Mouse (Mus musculus) CH12.LX (cell line): ENCODE results near the gene Pou2f1. TPM values are rescaled to one million over a fixed set of nuclear protein-coding genes. Genes with fewer than 3 reads are reported as not detected.

ENCODE experiments used
- DNase-seq: peaks from one replicate; pipeline ENCODE4 v3.0.0-alpha.2; 2013; ENCODE audit errors: extremely low read depth
- H3K27ac ChIP-seq: 2 replicates; pipeline ENCODE4 v1.5.1; 2012; ENCODE audit warnings: low read depth, mild to moderate bottlenecking, control low read depth, moderate library complexity; ENCODE audit not compliant: insufficient read depth
- H3K27me3 ChIP-seq: replicated peaks from 2 replicates; pipeline ENCODE3; 2012; ENCODE audit warnings: inconsistent platforms
- H3K36me3 ChIP-seq, 2 experiments: replicated peaks in 1 of 2; 2 replicates each; pipeline versions ENCODE3 to v1.6.1; 2012; ENCODE audit warnings: inconsistent platforms in 1 of 2, low read length in 1 of 2, mild to moderate bottlenecking in 1 of 2, mixed read lengths in 1 of 2, moderate library complexity in 1 of 2; ENCODE audit not compliant: control insufficient read depth in 1 of 2, insufficient read depth in 1 of 2
- H3K4me1 ChIP-seq, 2 experiments: 2 replicates each; pipeline ENCODE4 v1.6.1; 2012; ENCODE audit warnings: inconsistent platforms in 1 of 2, moderate library complexity in 1 of 2; ENCODE audit not compliant: insufficient read depth in 2 of 2, control insufficient read depth in 1 of 2
- H3K4me2 ChIP-seq: 2 replicates; pipeline ENCODE4 v1.6.1; 2012; ENCODE audit warnings: low read depth, mild to moderate bottlenecking, control low read depth; ENCODE audit not compliant: poor library complexity, insufficient read depth, severe bottlenecking
- H3K4me3 ChIP-seq, 3 experiments: fragments of 150-350 bp in 1 of 3; sonication (generic) in 1 of 3; replicated peaks in 1 of 3; 2 replicates each; pipeline versions ENCODE3 to v1.5.1; 2011 to 2012; ENCODE audit warnings: low read depth in 2 of 3, low read length in 2 of 3, mild to moderate bottlenecking in 2 of 3, moderate library complexity in 2 of 3, control low read depth in 1 of 3, improper control_type of control experiment in 1 of 3, inconsistent platforms in 1 of 3, mixed read lengths in 1 of 3; ENCODE audit not compliant: poor library complexity in 1 of 3
- H3K79me2 ChIP-seq: replicated peaks from 2 replicates; pipeline ENCODE4 v1.6.1; 2012; ENCODE audit warnings: mild to moderate bottlenecking, moderate library complexity; ENCODE audit not compliant: control insufficient read depth, poor library complexity, insufficient read depth, severe bottlenecking; ENCODE audit errors: extremely low read depth
- H3K9ac ChIP-seq: 2 replicates; pipeline ENCODE4 v1.6.1; 2012; ENCODE audit warnings: low read depth, mild to moderate bottlenecking, control low read depth, moderate library complexity; ENCODE audit not compliant: insufficient read depth
- H3K9me3 ChIP-seq: replicated peaks from 2 replicates; pipeline ENCODE3; 2012; ENCODE audit warnings: low read length, inconsistent platforms, mixed read lengths
- BHLHE40 ChIP-seq: IDR thresholded peaks from 2 replicates; pipeline ENCODE4 v1.6.1; 2011; ENCODE audit warnings: mild to moderate bottlenecking, low read depth, low read length, improper control_type of control experiment
- CHD1 ChIP-seq: IDR thresholded peaks from 2 replicates; pipeline ENCODE4 v1.6.1; 2012; ENCODE audit warnings: low read depth, low read length, improper control_type of control experiment, inconsistent platforms
- CHD2 ChIP-seq: IDR thresholded peaks from 2 replicates; pipeline ENCODE4 v1.6.1; 2011; ENCODE audit warnings: low read length, improper control_type of control experiment
- E2F4 ChIP-seq: IDR thresholded peaks from 2 replicates; pipeline ENCODE4 v1.6.1; 2011; ENCODE audit warnings: low read depth, low read length, improper control_type of control experiment; ENCODE audit not compliant: insufficient replicate concordance
- ELF1 ChIP-seq: IDR thresholded peaks from 2 replicates; pipeline ENCODE4 v1.6.1; 2014; ENCODE audit warnings: low read depth, mild to moderate bottlenecking, inconsistent platforms, low read length, improper control_type of control experiment
- EP300 ChIP-seq: IDR thresholded peaks from 2 replicates; pipeline ENCODE4 v1.6.1; 2011; ENCODE audit warnings: low read length, improper control_type of control experiment
- JUN ChIP-seq: IDR thresholded peaks from 2 replicates; pipeline ENCODE4 v1.6.1; 2011; ENCODE audit warnings: low read depth, mild to moderate bottlenecking, low read length, improper control_type of control experiment, moderate library complexity; ENCODE audit not compliant: insufficient read depth
- JUND ChIP-seq: conservative IDR thresholded peaks from 2 replicates; pipeline ENCODE4 v1.6.1; 2011; ENCODE audit warnings: low read depth, low read length, improper control_type of control experiment
- KAT2A ChIP-seq: IDR thresholded peaks from 2 replicates; pipeline ENCODE4 v1.6.1; 2012; ENCODE audit warnings: low read length, improper control_type of control experiment, inconsistent platforms; ENCODE audit not compliant: insufficient replicate concordance
- MAX ChIP-seq: IDR thresholded peaks from 2 replicates; pipeline ENCODE4 v1.6.1; 2011; ENCODE audit warnings: low read length, improper control_type of control experiment
- MAZ ChIP-seq: IDR thresholded peaks from 2 replicates; pipeline ENCODE4 v1.6.1; 2012; ENCODE audit warnings: low read depth, mild to moderate bottlenecking, inconsistent platforms, low read length, improper control_type of control experiment, moderate library complexity
- MEF2A ChIP-seq: IDR thresholded peaks from 2 replicates; pipeline ENCODE4 v1.6.1; 2014; ENCODE audit warnings: low read depth, mild to moderate bottlenecking, inconsistent platforms, low read length, improper control_type of control experiment, borderline replicate concordance
- MXI1 ChIP-seq: IDR thresholded peaks from 2 replicates; pipeline ENCODE4 v1.6.1; 2011; ENCODE audit warnings: mild to moderate bottlenecking, low read depth, low read length, improper control_type of control experiment
- MYC ChIP-seq: IDR thresholded peaks from 2 replicates; pipeline ENCODE4 v1.6.1; 2011; ENCODE audit warnings: low read depth, mild to moderate bottlenecking, improper control_type of control experiment, low read length
- NELFE ChIP-seq: IDR thresholded peaks from 2 replicates; pipeline ENCODE4 v1.6.1; 2011; ENCODE audit warnings: low read depth, low read length, improper control_type of control experiment
- NRF1 ChIP-seq: IDR thresholded peaks from 2 replicates; pipeline ENCODE4 v1.6.1; 2014; ENCODE audit warnings: low read depth, mild to moderate bottlenecking, inconsistent platforms, low read length, improper control_type of control experiment, moderate library complexity
- PAX5 ChIP-seq: IDR thresholded peaks from 2 replicates; pipeline ENCODE4 v1.6.1; 2012; ENCODE audit warnings: low read length, inconsistent platforms, mixed read lengths
- RAD21 ChIP-seq: IDR thresholded peaks from 2 replicates; pipeline ENCODE4 v1.6.1; 2011; ENCODE audit warnings: low read depth, mild to moderate bottlenecking, low read length, improper control_type of control experiment, moderate library complexity
- SIN3A ChIP-seq: IDR thresholded peaks from 2 replicates; pipeline ENCODE4 v1.6.1; 2012; ENCODE audit warnings: low read length, improper control_type of control experiment, inconsistent platforms
- SMC3 ChIP-seq: IDR thresholded peaks from 2 replicates; pipeline ENCODE4 v1.6.1; 2011; ENCODE audit warnings: low read depth, low read length, improper control_type of control experiment
- UBTF ChIP-seq: IDR thresholded peaks from 2 replicates; pipeline ENCODE4 v1.6.1; 2012; ENCODE audit warnings: low read depth, mild to moderate bottlenecking, inconsistent platforms, low read length, improper control_type of control experiment, moderate library complexity
- USF1 ChIP-seq: IDR thresholded peaks from 2 replicates; pipeline ENCODE4 v1.6.1; 2014; ENCODE audit warnings: low read depth, mild to moderate bottlenecking, inconsistent platforms, low read length, improper control_type of control experiment
- USF2 ChIP-seq: conservative IDR thresholded peaks from 2 replicates; pipeline ENCODE4 v1.6.1; 2011; ENCODE audit warnings: low read depth, low read length, improper control_type of control experiment
- ZKSCAN1 ChIP-seq: IDR thresholded peaks from 2 replicates; pipeline ENCODE4 v1.6.1; 2012; ENCODE audit warnings: low read depth, inconsistent platforms, low read length, improper control_type of control experiment, borderline replicate concordance
- dilution Hi-C: fragments of 300-500 bp; cut with MboI; formaldehyde crosslinking; loops from 2 replicates; pipeline ENCODE4 v1.14.3; 2020; ENCODE audit warnings: low sequenced_read_pairs; ENCODE audit not compliant: extremely low pct_unique_long_range_greater_than_20kb, extremely low pct_ligation_motif_present
- in situ Hi-C: fragments of 300-500 bp; cut with MboI; formaldehyde crosslinking; loops from 3 replicates; pipeline ENCODE4 v1.14.3; 2019; ENCODE audit warnings: low sequenced_read_pairs, low pct_ligation_motif_present, low pct_unique_long_range_greater_than_20kb, mixed read lengths
- polyA plus RNA-seq: library from polyadenylated mRNA; unstranded; fragments of >175 nt; gene quantifications from 2 replicates; pipeline ENCODE4 v1.2.1, GENCODE M21; 2012; ENCODE audit warnings: low read depth; ENCODE audit not compliant: insufficient read length
- total RNA-seq, 2 experiments: library from RNA; depleted of rRNA; stranded (reverse); fragments of 300-350 nt in 1 of 2; fragments of >200 nt in 1 of 2; gene quantifications; 2 replicates each; pipeline ENCODE4 v1.2.3; 2012 to 2014

Gene Pou2f1
- total and polyA plus RNA-seq, 3 experiments, result 6.4 to 18.3 (median 7.4) TPM

- no peaks in the 10 kb centered on the region for H3K9me3 ChIP-seq
- H3K36me3 ChIP-seq, result no peaks in the 10 kb centered on the region
- no peak for DNase-seq
- H3K9ac ChIP-seq, result no peak overlapping the region
- H3K4me3 ChIP-seq, result no peak overlapping the region
- in situ Hi-C loops (no loop called here), dilution Hi-C loops (no loop called here)
- H3K4me2 ChIP-seq, result no peak overlapping the region
- no peak overlapping the region for H3K27ac ChIP-seq
- no peaks in the 10 kb centered on the region for H3K79me2 ChIP-seq
- H3K27me3 ChIP-seq, result no peaks in the 10 kb centered on the region
- 0 out of 4 replicates have a peak, but pooled peaks cover 0 to 3% of the 10 kb centered on the region in 2 experiments for H3K4me1 ChIP-seq
- TF ChIP-seq ZKSCAN1, result no peak
- no peak for TF ChIP-seq MAZ
- no peak for TF ChIP-seq NELFE
- TF ChIP-seq USF2, result peak; percentile 82
- TF ChIP-seq SIN3A, result no peak
- no peak for TF ChIP-seq PAX5
- TF ChIP-seq CHD1, result no peak
- peak; percentile 61 for TF ChIP-seq USF1
- TF ChIP-seq JUND, result no peak
- TF ChIP-seq MEF2A, result no peak
- no peak for TF ChIP-seq E2F4
- TF ChIP-seq KAT2A, result no peak
- no peak for TF ChIP-seq MXI1
- no peak for TF ChIP-seq EP300
- no peak for TF ChIP-seq CHD2
- no peak for TF ChIP-seq SMC3
- TF ChIP-seq RAD21, result no peak
- TF ChIP-seq MYC, result no peak
- peak; percentile 26; the same call in 1 of the 2 replicates for TF ChIP-seq BHLHE40
- TF ChIP-seq JUN, result no peak
- no peak for TF ChIP-seq NRF1
These were observed 172.6 kb downstream of the Pou2f1 start for GRCm38 (mm10) chr1:165829890-165830289.

- Histone ChIP-seq H3K27ac (no peak overlapping the region), H3K9ac (no peak overlapping the region), H3K4me3 (no peak overlapping the region), H3K27me3 (no peaks in the 10 kb centered on the region), H3K9me3 (no peaks in the 10 kb centered on the region), H3K36me3 (no peaks in the 10 kb centered on the region), H3K4me1 (0 out of 4 replicates have a peak, but pooled peaks cover 0 to 3% of the 10 kb centered on the region in 2 experiments), H3K4me2 (no peak overlapping the region), H3K79me2 (no peaks in the 10 kb centered on the region)
- TF ChIP-seq MYC, result no peak
- no peak for TF ChIP-seq SIN3A
- TF ChIP-seq ELF1, result no peak
- TF ChIP-seq MAX, result no peak
- TF ChIP-seq RAD21, result no peak
- TF ChIP-seq UBTF, result no peak
- no peak for TF ChIP-seq SMC3
- in situ Hi-C loops, result no loop called here
- DNase-seq, result no peak
- dilution Hi-C loops, result no loop called here
These were observed 173.9 kb downstream of the Pou2f1 start for GRCm38 (mm10) chr1:165828615-165829014.
